Mouse (Mus musculus): Measurements from ENCODE around the gene Amotl1. TPM values are rescaled to one million over a fixed set of nuclear protein-coding genes. Genes with fewer than 3 reads are reported as not detected.
A peak's percentile ranks its signal among the peaks of the same experiment; 100 is the strongest.

Gene Amotl1
- polyA plus RNA-seq, 1 experiment from 2014 or later: 8.0 TPM

- no peaks in the 10 kb centered on the region for H3K27me3 ChIP-seq
- no peak overlapping the region for H3K9ac ChIP-seq
- H3K4me2 ChIP-seq: no peak overlapping the region
- 7% methylated on average over 4 of the region's 4 CpGs for WGBS
- ATAC-seq (ENCODE audit: low read depth): peak; percentile 81; the same call in 1 of the 2 replicates
- no peaks in the 10 kb centered on the region for H3K36me3 ChIP-seq
- no peak overlapping the region for H3K27ac ChIP-seq (replicated peaks)
- no peaks in the 10 kb centered on the region for H3K4me1 ChIP-seq (replicated peaks)
- H3K9me3 ChIP-seq: no peaks in the 10 kb centered on the region
- no peak overlapping the region for H3K4me3 ChIP-seq
Measured at GRCm38 (mm10) chr9:14523408-14524043, 121.3 kb downstream of the Amotl1 start.

- H3K4me1 ChIP-seq (replicated peaks): no peaks in the 10 kb centered on the region
- H3K9me3 ChIP-seq: no peaks in the 10 kb centered on the region
- H3K4me2 ChIP-seq: no peak overlapping the region
- no peaks in the 10 kb centered on the region for H3K36me3 ChIP-seq
- no peaks in the 10 kb centered on the region for H3K27me3 ChIP-seq
- 71% methylated on average over 2 of the region's 2 CpGs for WGBS
- no peak overlapping the region for H3K9ac ChIP-seq
- no peak overlapping the region for H3K27ac ChIP-seq (replicated peaks)
- no peak overlapping the region for H3K4me3 ChIP-seq
- ATAC-seq (ENCODE audit: low read depth): no peak
Measured at GRCm38 (mm10) chr9:14521695-14522094, 123.2 kb downstream of the Amotl1 start.

GRCm38 (mm10) chr9:14520971-14521670, 123.7 kb downstream of the Amotl1 start:
- 75% methylated on average over 3 of the region's 3 CpGs for WGBS
- H3K36me3 ChIP-seq: no peaks in the 10 kb centered on the region
- H3K4me2 ChIP-seq: no peak overlapping the region
- H3K4me3 ChIP-seq: no peak overlapping the region
- no peaks in the 10 kb centered on the region for H3K4me1 ChIP-seq (replicated peaks)
- H3K9ac ChIP-seq: no peak overlapping the region
- H3K9me3 ChIP-seq: no peaks in the 10 kb centered on the region
- H3K27ac ChIP-seq (replicated peaks): no peak overlapping the region
- H3K27me3 ChIP-seq: no peaks in the 10 kb centered on the region
- ATAC-seq (ENCODE audit: low read depth): no peak

GRCm38 (mm10) chr9:14518105-14518504, 126.8 kb downstream of the Amotl1 start:
- Histone ChIP-seq H3K4me1 (replicated peaks) (no peaks in the 10 kb centered on the region), H3K4me3 (no peak overlapping the region), H3K4me2 (no peak overlapping the region), H3K9me3 (no peaks in the 10 kb centered on the region), H3K27ac (replicated peaks) (no peak overlapping the region), H3K9ac (no peak overlapping the region), H3K27me3 (no peaks in the 10 kb centered on the region), H3K36me3 (0 out of 2 replicates have a peak, but pooled peaks cover 4% of the 10 kb centered on the region)
- ATAC-seq (ENCODE audit: low read depth): no peak
- 90% methylated on average over 3 of the region's 3 CpGs for WGBS

- 53% methylated on average over 1 of the region's 1 CpGs for WGBS
- Histone ChIP-seq H3K27ac (replicated peaks) (no peak overlapping the region), H3K36me3 (peaks cover 10% of the 10 kb centered on the region; the same call in 1 of the 2 replicates)
Measured at GRCm38 (mm10) chr9:14517296-14517695, 127.6 kb downstream of the Amotl1 start.

GRCm38 (mm10) chr9:14512633-14513445, 132.0 kb downstream of the Amotl1 start:
- no peaks in the 10 kb centered on the region for H3K27me3 ChIP-seq
- no peak overlapping the region for H3K9ac ChIP-seq
- H3K9me3 ChIP-seq: no peaks in the 10 kb centered on the region
- 80% methylated on average over 9 of the region's 9 CpGs for WGBS
- H3K36me3 ChIP-seq: peaks cover 44% of the 10 kb centered on the region
- H3K27ac ChIP-seq (replicated peaks): no peak overlapping the region
- H3K4me2 ChIP-seq: no peak overlapping the region
- peak; percentile 78; the same call in 1 of the 2 replicates for ATAC-seq (ENCODE audit: low read depth)
- H3K4me3 ChIP-seq: no peak overlapping the region
- no peaks in the 10 kb centered on the region for H3K4me1 ChIP-seq (replicated peaks)

More at GRCm38 (mm10) chr9:14517296-14517695, 127.6 kb downstream of the Amotl1 start:
- ATAC-seq (ENCODE audit: low read depth): no peak
- no peaks in the 10 kb centered on the region for H3K27me3 ChIP-seq
- H3K4me1 ChIP-seq (replicated peaks): no peaks in the 10 kb centered on the region
- no peak overlapping the region for H3K9ac ChIP-seq
- H3K4me3 ChIP-seq: no peak overlapping the region
- no peaks in the 10 kb centered on the region for H3K9me3 ChIP-seq
- no peak overlapping the region for H3K4me2 ChIP-seq

- peak overlapping the region; percentile 79 for H3K27ac ChIP-seq (replicated peaks)
- H3K9me3 ChIP-seq: no peaks in the 10 kb centered on the region
- H3K27me3 ChIP-seq: no peaks in the 10 kb centered on the region
- H3K4me2 ChIP-seq: peak overlapping the region; percentile 88
- H3K9ac ChIP-seq: peak overlapping the region; percentile 86
- H3K4me3 ChIP-seq: peak overlapping the region; percentile 73
- no peak for ATAC-seq (ENCODE audit: low read depth)
- peaks cover 39% of the 10 kb centered on the region for H3K36me3 ChIP-seq
- WGBS: 4% methylated on average over 10 of the region's 10 CpGs
- peaks cover 20% of the 10 kb centered on the region for H3K4me1 ChIP-seq (replicated peaks)
Measured at GRCm38 (mm10) chr9:14500916-14501424, 143.9 kb downstream of the Amotl1 start.

GRCm38 (mm10) chr9:14500023-14500915, 144.6 kb downstream of the Amotl1 start, which contains the start of the genes Kdm4d and Cwc15:
Gene Kdm4d (minus strand): TSS chr9:14500482.
Gene Cwc15 (plus strand): TSS chr9:14500617.
- WGBS: under 1% methylated on average over 59 of the region's 59 CpGs
- Histone ChIP-seq H3K27ac (replicated peaks) (peak within 1 kb of the TSS; percentile 81), H3K4me3 (peak within 1 kb of the TSS; percentile 73)

GRCm38 (mm10) chr9:14498896-14499705, 145.8 kb downstream of the Amotl1 start:
- WGBS: 86% methylated on average over 4 of the region's 4 CpGs
- no peak overlapping the region for H3K27ac ChIP-seq (replicated peaks)
- peak overlapping the region; percentile 73 for H3K4me3 ChIP-seq
- 0 out of 2 replicates have a peak overlapping the region, but pooled peaks have one; percentile 72 for H3K9ac ChIP-seq
- no peaks in the 10 kb centered on the region for H3K27me3 ChIP-seq
- H3K36me3 ChIP-seq: peaks cover 21% of the 10 kb centered on the region
- no peak for ATAC-seq (ENCODE audit: low read depth)
- peaks cover 20% of the 10 kb centered on the region for H3K4me1 ChIP-seq (replicated peaks)
- H3K9me3 ChIP-seq: no peaks in the 10 kb centered on the region
- peak overlapping the region; percentile 77 for H3K4me2 ChIP-seq

More at GRCm38 (mm10) chr9:14500023-14500915, 144.6 kb downstream of the Amotl1 start, which contains the start of the genes Kdm4d and Cwc15:
- H3K36me3 ChIP-seq: peaks cover 32% of the 10 kb centered on the region
- no peaks in the 10 kb centered on the region for H3K27me3 ChIP-seq
- peak; percentile 99 for ATAC-seq (ENCODE audit: low read depth)
- H3K9ac ChIP-seq: peak within 1 kb of the TSS; percentile 86
- peak within 1 kb of the TSS; percentile 88 for H3K4me2 ChIP-seq
- H3K4me1 ChIP-seq (replicated peaks): peaks cover 20% of the 10 kb centered on the region
- H3K9me3 ChIP-seq: no peaks in the 10 kb centered on the region

Data from neural tube, embryonic 13.5 days (tissue).